Mouse (Mus musculus) testis, adult 2 months (tissue): ENCODE results near the gene Rnaseh2b. TPM values are rescaled to one million over a fixed set of nuclear protein-coding genes. Genes with fewer than 3 reads are reported as not detected.

Experiments
- H3K27ac ChIP-seq: fragments of 200-500 bp; 2 replicates; pipeline ENCODE4 v1.5.1; 2012; ENCODE audit warnings: low read depth, low read length; ENCODE audit not compliant: control insufficient read depth, insufficient read depth
- H3K27me3 ChIP-seq: fragments of 200-500 bp; 2 replicates; pipeline ENCODE4 v1.6.1; 2012; ENCODE audit warnings: mild to moderate bottlenecking, low read length, moderate library complexity; ENCODE audit not compliant: control insufficient read depth, insufficient read depth
- H3K36me3 ChIP-seq: fragments of 200-500 bp; 2 replicates; pipeline ENCODE4 v1.6.1; 2012; ENCODE audit warnings: mild to moderate bottlenecking, low read length; ENCODE audit not compliant: control insufficient read depth, insufficient read depth
- H3K4me1 ChIP-seq: fragments of 200-500 bp; 2 replicates; pipeline ENCODE4 v1.6.1; 2012; ENCODE audit warnings: low read length; ENCODE audit not compliant: control insufficient read depth, insufficient read depth
- H3K4me3 ChIP-seq: fragments of 200-500 bp; 2 replicates; pipeline ENCODE4 v1.5.1; 2012; ENCODE audit warnings: low read depth, mild to moderate bottlenecking, low read length, moderate library complexity, mixed read lengths; ENCODE audit not compliant: control insufficient read depth
- CTCF ChIP-seq: fragments of 200-500 bp; IDR thresholded peaks from 2 replicates; pipeline ENCODE4 v1.5.1; 2012; ENCODE audit warnings: low read depth, mild to moderate bottlenecking, inconsistent platforms, low read length, moderate library complexity; ENCODE audit not compliant: control insufficient read depth, insufficient read depth, insufficient replicate concordance
- POLR2A ChIP-seq: fragments of 200-500 bp; IDR thresholded peaks from 2 replicates; pipeline ENCODE4 v1.6.1; 2012; ENCODE audit warnings: low read depth, mild to moderate bottlenecking, inconsistent platforms, low read length, moderate library complexity; ENCODE audit not compliant: control insufficient read depth
- polyA plus RNA-seq: library from polyadenylated mRNA; depleted of rRNA; stranded (reverse); fragments of >200 nt; gene quantifications from 2 replicates; pipeline ENCODE4 v1.2.3, GENCODE M21; 2012; rRNA removed

Rnaseh2b gene
- polyA plus RNA-seq, 1 experiment, result 1.4 TPM

DNA sequence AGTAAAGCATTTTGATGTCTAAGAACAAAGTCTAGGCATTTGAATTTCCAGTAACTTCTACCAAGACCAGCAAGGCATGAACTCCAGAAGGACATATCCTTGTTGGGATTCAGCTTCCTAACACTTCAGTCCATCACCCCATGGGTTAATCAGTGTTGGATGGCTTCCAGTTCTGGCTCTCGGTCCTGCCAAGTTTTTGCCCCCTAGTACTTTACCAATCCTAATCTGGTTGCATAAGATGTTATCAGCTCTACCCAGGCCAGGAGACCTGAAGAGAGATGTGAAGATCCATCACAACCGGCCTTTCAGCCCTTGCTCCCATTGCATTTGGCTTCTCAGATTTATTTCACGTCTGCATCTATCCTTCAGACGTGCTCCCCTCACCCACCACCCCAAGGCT lies 129.9 kb downstream of the Rnaseh2b start:
- Histone ChIP-seq H3K4me1 (no peaks in the 10 kb centered on the region), H3K27me3 (no peaks in the 10 kb centered on the region), H3K36me3 (no peaks in the 10 kb centered on the region), H3K27ac (no peak overlapping the region), H3K4me3 (no peak overlapping the region)
- no peak for TF ChIP-seq POLR2A
- no peak for TF ChIP-seq CTCF

Other genes starting within 250 kb of the Rnaseh2b start
- 0.30 and 0.44 TPM in 2 replicates for gene Dleu7, start 458 bp downstream of the Rnaseh2b start, polyA plus RNA-seq
- 0.10 and 0.12 TPM in 2 replicates for gene Gucy1b2, start 163.7 kb downstream of the Rnaseh2b start, polyA plus RNA-seq